Mouse (Mus musculus) A20 (cell line): ENCODE results near the gene Mup17.
"Not testable (repeated sequence)": the region's sequence is repeated elsewhere in the genome, so short reads cannot be mapped to it uniquely, and the experiment has no call there.

Experiments
- DNase-seq: peaks from one replicate; pipeline ENCODE4 v3.0.0-alpha.2; 2011; ENCODE audit warnings: low read depth, low spot score

Gene Mup17

DNA sequence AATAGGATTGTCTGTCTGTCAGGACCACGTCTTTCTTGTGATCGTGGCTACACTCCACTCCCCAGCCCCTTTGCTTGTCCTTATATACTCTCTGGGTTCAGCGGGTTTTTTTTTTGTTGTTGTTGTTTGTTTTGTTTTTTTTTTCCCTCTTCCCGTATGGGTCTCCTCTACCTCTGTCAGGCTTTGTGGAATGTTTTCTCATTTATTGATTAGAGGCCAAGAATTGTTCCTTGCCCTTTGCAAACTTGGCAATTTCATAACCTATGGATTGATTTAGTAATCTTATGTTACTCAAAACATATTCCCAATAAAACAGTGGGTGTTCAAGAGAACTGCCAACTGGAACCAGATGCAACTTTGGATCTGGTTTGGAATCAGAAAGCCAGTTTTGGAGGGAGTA lies at the start of gene Mup17:
Gene Mup17, minus strand, starts transcription at position 101 of the 400 bp plus-strand sequence.
- DNase-seq = not testable (repeated sequence)

DNA sequence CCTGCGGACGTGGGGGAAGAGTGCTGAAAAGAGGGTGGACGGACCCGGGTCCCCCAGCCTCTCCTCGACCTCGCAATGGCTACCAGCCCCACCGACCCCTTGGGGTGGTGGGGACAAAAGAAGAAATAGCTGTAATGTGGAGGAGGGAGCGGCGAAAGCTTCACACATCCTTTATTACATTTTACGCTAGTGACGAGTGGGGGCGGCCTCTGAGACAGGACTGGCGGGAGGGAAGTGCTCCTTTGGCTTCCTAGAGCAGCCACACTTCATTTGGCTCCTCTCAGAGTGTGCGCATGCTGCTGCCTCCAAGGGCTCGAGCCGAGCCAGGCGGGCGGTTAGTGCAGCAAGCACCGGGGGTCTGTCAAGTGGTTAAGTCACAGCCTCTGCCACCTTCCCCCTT lies 24.1 kb downstream of the Mup17 start:
- peak; percentile 40 for DNase-seq

DNA sequence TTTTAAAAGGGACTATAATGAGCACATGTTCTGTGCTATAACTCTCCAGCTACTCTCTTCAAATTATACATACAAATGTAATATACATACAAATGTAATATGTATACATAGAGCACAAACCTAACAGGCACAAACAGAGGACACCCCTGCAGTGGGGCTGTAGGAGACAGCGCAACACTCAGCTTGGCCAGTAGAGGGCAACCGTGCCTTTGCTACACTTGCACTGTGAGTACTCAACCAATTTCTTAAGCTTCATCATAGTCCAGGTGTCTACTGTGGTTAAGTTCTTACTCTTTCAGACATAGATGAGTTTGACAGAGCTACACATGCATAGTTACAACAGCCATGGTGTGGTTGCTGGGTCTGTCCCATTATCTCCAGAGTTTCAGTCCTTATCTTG lies 39.8 kb downstream of the Mup17 start:
- peak; percentile 84 for DNase-seq
